Comparison of ENCODE assay signal across 23 mouse cellular contexts in the genomic region with DNA sequence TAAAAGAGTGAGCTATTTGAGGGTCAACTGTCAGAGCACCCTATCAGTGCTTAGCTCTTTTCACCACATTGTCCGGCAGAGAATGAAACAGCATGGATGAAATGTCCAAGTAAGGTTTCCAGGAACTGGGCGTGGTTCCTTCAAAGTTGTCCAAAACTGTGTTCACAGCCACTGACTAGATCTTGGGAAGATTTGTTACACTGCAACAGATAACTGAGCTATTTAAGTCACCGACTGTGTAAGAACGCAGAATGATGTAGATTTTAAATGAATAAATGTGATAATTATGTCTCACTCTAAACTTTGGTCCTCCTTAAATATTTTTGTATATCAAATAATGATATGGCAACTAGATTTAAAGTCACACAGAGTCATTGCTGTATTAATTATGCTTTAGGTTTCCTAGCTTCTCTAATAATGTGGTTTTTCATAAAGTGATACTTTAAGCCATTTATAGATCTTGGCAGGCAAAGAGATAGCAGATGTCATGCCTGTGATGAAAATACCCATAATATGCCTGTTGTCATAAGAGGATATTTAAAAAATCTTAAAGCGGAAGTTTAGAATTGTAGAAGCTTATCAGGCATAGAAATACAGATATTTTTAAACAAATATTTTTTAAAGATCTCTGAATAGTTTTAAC.
DNase-seq lines count a peak whose midpoint lies in the region; ATAC-seq and TF ChIP-seq lines count a peak whose summit lies in the region.
"Had no signal": no experiment of that assay in that cellular context is flagged by ENCODE, and none has a peak within 500 bp of the region (broad histone marks: within the 10 kb centered on the region; RNA-seq: fewer than 3 reads in every experiment).

No protein-coding gene starts in this region.

- no peaks in the 10 kb centered on the region for H3K27me3 ChIP-seq in forebrain, embryonic 14.5 days (replicated peaks; ENCODE audit: control insufficient read depth, insufficient read depth, low read length)
- no peaks in the 10 kb centered on the region for H3K27me3 ChIP-seq in forebrain, embryonic 11.5 days (ENCODE audit: control insufficient read depth, insufficient read depth, low read length)
- no peaks in the 10 kb centered on the region for H3K27me3 ChIP-seq in forebrain, postnatal 0 days (ENCODE audit: insufficient read depth, low read length)
- H3K27me3 ChIP-seq in limb, embryonic 10.5 days (ENCODE audit: low read depth, poor library complexity, severe bottlenecking) = no peaks in the 10 kb centered on the region
- H3K27me3 ChIP-seq: embryonic facial prominence, embryonic 15.5 days; hindbrain, embryonic 13.5 days had no signal

- H3K36me3 ChIP-seq in forebrain, embryonic 14.5 days (ENCODE audit: control insufficient read depth, insufficient read depth, low read length) = no peaks in the 10 kb centered on the region
- H3K36me3 ChIP-seq in forebrain, embryonic 11.5 days (ENCODE audit: control insufficient read depth, insufficient read depth, low read length) = no peaks in the 10 kb centered on the region
- no peaks in the 10 kb centered on the region for H3K36me3 ChIP-seq in forebrain, postnatal 0 days (ENCODE audit: insufficient read depth)
- no peaks in the 10 kb centered on the region for H3K36me3 ChIP-seq in limb, embryonic 10.5 days
- H3K36me3 ChIP-seq: embryonic facial prominence, embryonic 15.5 days; heart, embryonic 10.5 days; hindbrain, embryonic 13.5 days had no signal

- no peak overlapping the region for H3K27ac ChIP-seq in forebrain, embryonic 14.5 days (ENCODE audit: low read depth, low read length)
- H3K27ac ChIP-seq in forebrain, embryonic 11.5 days (ENCODE audit: low read depth, low read length) = no peak overlapping the region
- H3K27ac ChIP-seq in layer of hippocampus, adult 2 months = peak overlapping the region; percentile 65
- no peak overlapping the region for H3K27ac ChIP-seq in forebrain, postnatal 0 days (ENCODE audit: low read depth, low read length)
- H3K27ac ChIP-seq in limb, embryonic 10.5 days = no peak overlapping the region
- H3K27ac ChIP-seq: embryonic facial prominence, embryonic 15.5 days; heart, embryonic 10.5 days; hindbrain, embryonic 13.5 days; hindbrain, postnatal 0 days had no signal

- ATAC-seq in forebrain, embryonic 14.5 days = no peak
- no peak for ATAC-seq in forebrain, embryonic 11.5 days (replicated peaks; ENCODE audit: low FRiP score)
- ATAC-seq in forebrain, postnatal 0 days = peak; percentile 73
- ATAC-seq: hindbrain, postnatal 0 days; Patski had no signal

- H3K4me2 ChIP-seq in forebrain, embryonic 14.5 days (ENCODE audit: low read length) = no peak overlapping the region
- H3K4me2 ChIP-seq in forebrain, embryonic 11.5 days (ENCODE audit: low read depth, low read length, severe bottlenecking) = no peak overlapping the region
- H3K4me2 ChIP-seq in forebrain, postnatal 0 days (ENCODE audit: low read depth) = no peak overlapping the region
- H3K4me2 ChIP-seq: embryonic facial prominence, embryonic 15.5 days; hindbrain, embryonic 13.5 days had no signal

- H3K9me3 ChIP-seq in forebrain, embryonic 14.5 days (replicated peaks; ENCODE audit: control insufficient read depth, low read length) = no peaks in the 10 kb centered on the region
- no peaks in the 10 kb centered on the region for H3K9me3 ChIP-seq in forebrain, embryonic 11.5 days (ENCODE audit: control insufficient read depth, low read length)
- no peaks in the 10 kb centered on the region for H3K9me3 ChIP-seq in forebrain, postnatal 0 days (ENCODE audit: low read length)
- H3K9me3 ChIP-seq in limb, embryonic 10.5 days (replicated peaks) = no peaks in the 10 kb centered on the region
- H3K9me3 ChIP-seq: embryonic facial prominence, embryonic 15.5 days; heart, embryonic 10.5 days; hindbrain, embryonic 13.5 days had no signal

- peak; percentile 37 for DNase-seq in forebrain, embryonic 14.5 days (ENCODE audit: low spot score)
- DNase-seq in forebrain, embryonic 11.5 days (ENCODE audit: low spot score) = no peak
- DNase-seq in layer of hippocampus, adult 2 months (ENCODE audit: low spot score in 2 of 2) = peak; percentile 23 to 25
- no peak for DNase-seq in layer of hippocampus, postnatal 10 days (ENCODE audit: low spot score in 2 of 2)
- peak; percentile 46 for DNase-seq in brain, adult 2 months (ENCODE audit: low read depth, low spot score)
- DNase-seq in forebrain, postnatal 0 days = peak; percentile 48
- DNase-seq in limb, embryonic 10.5 days (ENCODE audit: low spot score) = no peak
- no peak for DNase-seq in spleen, adult 12 weeks (ENCODE audit: low spot score)
- DNase-seq: adrenal gland, adult 8-10 months; adrenal gland, postnatal 36 days; cerebellum, adult 18-20 months; cerebellum, adult 9-11 months; cerebellum, postnatal 36 days; gastrocnemius, postnatal 10 days; heart, adult 18-20 months; heart, postnatal 14 days; kidney, adult 11 months had no signal

- TF ChIP-seq CTCF in layer of hippocampus, adult 2 months (conservative IDR thresholded peaks at IDR 0.05) = no peak
- no peak for TF ChIP-seq CTCF in forebrain, postnatal 0 days (IDR thresholded peaks at IDR 0.05; ENCODE audit: low read depth)

- no peak overlapping the region for H3K9ac ChIP-seq in forebrain, embryonic 14.5 days (ENCODE audit: low read length)
- H3K9ac ChIP-seq in forebrain, embryonic 11.5 days (ENCODE audit: low read length) = no peak overlapping the region
- no peak overlapping the region for H3K9ac ChIP-seq in forebrain, postnatal 0 days
- H3K9ac ChIP-seq: embryonic facial prominence, embryonic 15.5 days; hindbrain, embryonic 13.5 days had no signal

- WGBS in forebrain, embryonic 14.5 days = 89% methylated on average over 5 of the region's 5 CpGs
- 88% methylated on average over 5 of the region's 5 CpGs for WGBS in forebrain, embryonic 11.5 days
- WGBS in forebrain, postnatal 0 days = 74% methylated on average over 5 of the region's 5 CpGs
- WGBS in limb, embryonic 10.5 days = 94% methylated on average over 5 of the region's 5 CpGs

- H3K4me1 ChIP-seq in forebrain, embryonic 14.5 days (ENCODE audit: control insufficient read depth, insufficient read depth, low read length) = no peaks in the 10 kb centered on the region
- no peaks in the 10 kb centered on the region for H3K4me1 ChIP-seq in forebrain, embryonic 11.5 days (replicated peaks; ENCODE audit: control insufficient read depth, insufficient read depth, low read length)
- H3K4me1 ChIP-seq in forebrain, postnatal 0 days (ENCODE audit: insufficient read depth) = no peaks in the 10 kb centered on the region
- no peaks in the 10 kb centered on the region for H3K4me1 ChIP-seq in limb, embryonic 10.5 days
- H3K4me1 ChIP-seq: embryonic facial prominence, embryonic 15.5 days; heart, embryonic 10.5 days; hindbrain, embryonic 13.5 days had no signal

- no peak overlapping the region for H3K4me3 ChIP-seq in forebrain, embryonic 14.5 days (ENCODE audit: low read depth, low read length)
- no peak overlapping the region for H3K4me3 ChIP-seq in forebrain, embryonic 11.5 days (ENCODE audit: low read depth, low read length)
- H3K4me3 ChIP-seq in layer of hippocampus, adult 2 months = no peak overlapping the region
- no peak overlapping the region for H3K4me3 ChIP-seq in forebrain, postnatal 0 days (ENCODE audit: low read depth, low read length)
- no peak overlapping the region for H3K4me3 ChIP-seq in limb, embryonic 10.5 days
- H3K4me3 ChIP-seq: embryonic facial prominence, embryonic 15.5 days; erythroblast, embryonic 14.5 days; heart, embryonic 10.5 days; hindbrain, embryonic 13.5 days had no signal

Comparison
In these comparisons a context has a peak if more than half of its experiments do, and no peak if none do; other contexts are left out.
1. DNase-seq: peak in forebrain, embryonic 14.5 days (single experiment), layer of hippocampus, adult 2 months (2 of 2), brain, adult 2 months (single experiment) and forebrain, postnatal 0 days (single experiment); none in forebrain, embryonic 11.5 days (single experiment), layer of hippocampus, postnatal 10 days (0 of 2), limb, embryonic 10.5 days (single experiment) and spleen, adult 12 weeks (single experiment).